Mouse (Mus musculus) liver, postnatal 0 days (tissue): Measurements from ENCODE around the gene Cers5. TPM values are rescaled to one million over a fixed set of nuclear protein-coding genes. Genes with fewer than 3 reads are reported as not detected.

Experiments
- ATAC-seq: fragments of 200-750 bp; cut with Nextera tagmentation; 2 replicates; pipeline ENCODE4 v1.8.0; 2017; ENCODE audit warnings: mild to moderate bottlenecking, moderate library complexity
- DNase-seq: peaks from one replicate; pipeline ENCODE4 v3.0.0-alpha.2; 2016
- H3K27ac ChIP-seq: fragments of 300-500 bp; sonication (generic); 2 replicates; pipeline ENCODE4 v1.5.1; 2014; ENCODE audit warnings: antibody characterized with exemption, moderate library complexity, mild to moderate bottlenecking, low read depth
- H3K27me3 ChIP-seq: fragments of 300-500 bp; sonication (generic); 2 replicates; pipeline ENCODE4 v1.6.1; 2014; ENCODE audit warnings: low read length, control low read depth, mixed read lengths; ENCODE audit not compliant: insufficient read depth
- H3K36me3 ChIP-seq: fragments of 300-500 bp; sonication (generic); replicated peaks from 2 replicates; pipeline ENCODE4 v1.6.1; 2014; ENCODE audit warnings: mild to moderate bottlenecking, control low read depth, low read length, moderate library complexity, mixed read lengths; ENCODE audit not compliant: insufficient read depth
- H3K4me1 ChIP-seq: fragments of 300-500 bp; sonication (generic); 2 replicates; pipeline ENCODE4 v1.6.1; 2014; ENCODE audit warnings: antibody characterized with exemption, mild to moderate bottlenecking, control low read depth; ENCODE audit not compliant: insufficient read depth
- H3K4me2 ChIP-seq: fragments of 300-500 bp; sonication (generic); 2 replicates; pipeline ENCODE4 v1.6.1; 2014; ENCODE audit warnings: low read depth, mild to moderate bottlenecking, low read length, moderate library complexity, mixed read lengths
- H3K4me3 ChIP-seq: fragments of 300-500 bp; sonication (generic); 2 replicates; pipeline ENCODE4 v1.5.1; 2014; ENCODE audit warnings: low read depth, low read length
- H3K9ac ChIP-seq: fragments of 300-500 bp; sonication (generic); replicated peaks from 2 replicates; pipeline ENCODE4 v1.6.1; 2014; ENCODE audit warnings: mild to moderate bottlenecking, moderate library complexity
- H3K9me3 ChIP-seq: fragments of 300-500 bp; sonication (generic); 2 replicates; pipeline ENCODE4 v1.6.1; 2016; ENCODE audit warnings: mild to moderate bottlenecking, control low read depth, low read length, mixed read lengths
- CTCF ChIP-seq: sonication (generic); IDR thresholded peaks from 2 replicates; pipeline ENCODE4 v1.5.1; 2016; ENCODE audit warnings: antibody characterized with exemption, low read depth
- EP300 ChIP-seq: IDR thresholded peaks from 2 replicates; pipeline ENCODE4 v1.6.1; 2016; ENCODE audit warnings: antibody characterized with exemption, low read depth, mild to moderate bottlenecking
- WGBS: fragments of 180-500 bp; shearing (Covaris S2); extraction: QIAGEN DNeasy Blood & Tissue Kit; methylation state at CpG from one replicate; pipeline ENCODE4 v1.1.7; 2014; ENCODE audit not compliant: insufficient replicate concordance; 5-methylcytosine and 5-hydroxymethylcytosine counted together
- polyA plus RNA-seq: library from polyadenylated mRNA; unstranded; fragments of >200 nt; fragmentation: Nextera tagmentation; extraction: Ambion mirVana; gene quantifications from 2 replicates; pipeline ENCODE4 v1.2.1, GENCODE M21; 2015

Cers5 gene
- polyA plus RNA-seq, 1 experiment from 2014 or later: 7.0 TPM

- Histone ChIP-seq H3K9ac (no peak overlapping the region), H3K27me3 (no peaks in the 10 kb centered on the region), H3K4me2 (no peak overlapping the region), H3K9me3 (no peaks in the 10 kb centered on the region), H3K4me3 (no peak overlapping the region), H3K27ac (no peak overlapping the region), H3K4me1 (no peaks in the 10 kb centered on the region), H3K36me3 (no peaks in the 10 kb centered on the region)
- no peak for TF ChIP-seq EP300
- TF ChIP-seq CTCF: no peak
- 74% methylated on average over 3 of the region's 3 CpGs for WGBS
- DNase-seq (no peak), ATAC-seq (no peak)
Observed at GRCm38 (mm10) chr15:99754204-99754603, 18.5 kb downstream of the Cers5 start.

DNA sequence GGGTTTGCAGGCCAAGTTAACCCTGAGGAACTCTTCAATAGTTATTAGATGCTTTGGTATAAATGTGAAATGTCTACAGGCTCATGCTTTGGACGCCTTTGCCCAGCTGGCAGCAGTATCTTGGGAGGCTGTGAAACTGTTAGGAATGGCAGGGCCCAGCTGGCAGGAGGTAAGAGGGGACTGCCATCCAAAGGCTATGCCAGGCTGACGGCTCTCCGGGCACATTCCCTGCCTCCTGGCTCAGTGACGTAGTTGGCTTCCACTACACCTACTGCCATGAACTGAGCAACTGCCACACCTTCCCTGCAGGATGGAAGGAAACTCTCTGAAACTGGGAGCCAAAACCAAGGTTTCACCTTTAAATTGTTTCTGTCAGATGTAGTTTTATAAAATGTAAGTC is 32.5 kb downstream of the Cers5 start:
- Histone ChIP-seq H3K4me3 (no peak overlapping the region), H3K9ac (no peak overlapping the region), H3K27ac (no peak overlapping the region), H3K4me2 (no peak overlapping the region), H3K4me1 (no peaks in the 10 kb centered on the region), H3K27me3 (no peaks in the 10 kb centered on the region), H3K9me3 (no peaks in the 10 kb centered on the region), H3K36me3 (peaks cover 11% of the 10 kb centered on the region; the same call in 1 of the 2 replicates)
- ATAC-seq (no peak), DNase-seq (no peak)
- TF ChIP-seq EP300 (no peak), CTCF (no peak)
- 80% methylated on average over 4 of the region's 4 CpGs for WGBS

DNA sequence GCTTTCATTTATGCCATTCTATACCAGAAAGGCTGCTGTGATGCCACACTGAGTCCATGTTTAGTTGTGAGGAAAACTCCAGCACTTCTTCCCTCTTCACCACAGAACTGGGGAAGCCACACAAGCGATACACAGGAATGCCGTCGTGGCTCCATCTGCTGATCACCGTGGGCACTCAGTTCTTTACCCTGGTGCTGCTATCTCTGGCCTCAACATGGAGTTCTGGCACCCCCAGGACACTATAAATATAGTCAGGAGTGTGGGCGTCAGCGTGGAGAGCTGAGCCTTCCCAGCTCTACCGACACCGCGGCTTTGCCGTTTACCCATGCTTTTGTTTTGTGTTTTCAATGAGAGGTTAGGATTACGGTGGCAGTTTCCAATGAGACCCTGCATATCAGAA is 36.0 kb downstream of the Cers5 start:
- no peak for TF ChIP-seq CTCF
- TF ChIP-seq EP300: no peak
- Histone ChIP-seq H3K9me3 (no peaks in the 10 kb centered on the region), H3K4me3 (no peak overlapping the region), H3K27ac (no peak overlapping the region), H3K9ac (no peak overlapping the region), H3K4me2 (no peak overlapping the region), H3K27me3 (no peaks in the 10 kb centered on the region), H3K36me3 (peaks cover 11% of the 10 kb centered on the region; the same call in 1 of the 2 replicates), H3K4me1 (no peaks in the 10 kb centered on the region)
- WGBS: 88% methylated on average over 11 of the region's 11 CpGs
- DNase-seq (no peak), ATAC-seq (no peak)

DNA sequence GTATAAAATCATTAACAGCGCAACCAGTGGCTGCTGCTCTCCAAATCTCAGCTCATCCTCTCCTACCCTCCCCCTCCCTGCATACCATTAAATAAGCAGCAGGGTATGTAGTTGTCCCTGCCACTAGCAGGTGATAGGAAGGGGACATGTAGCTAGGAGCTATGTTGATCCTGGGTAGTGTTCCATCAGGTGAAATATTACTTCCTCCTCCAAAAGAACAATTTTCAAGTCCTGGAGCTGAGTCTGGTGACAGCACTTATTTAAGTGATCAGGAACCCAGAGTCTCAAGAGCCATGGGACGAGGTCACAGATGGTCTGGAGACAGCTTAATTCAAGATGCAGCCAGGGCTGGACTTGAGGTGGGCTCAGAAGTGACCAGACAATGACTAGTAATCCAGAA is 37.1 kb downstream of the Cers5 start:
- H3K4me1 ChIP-seq: no peaks in the 10 kb centered on the region
- DNase-seq: no peak
- ATAC-seq: no peak

DNA sequence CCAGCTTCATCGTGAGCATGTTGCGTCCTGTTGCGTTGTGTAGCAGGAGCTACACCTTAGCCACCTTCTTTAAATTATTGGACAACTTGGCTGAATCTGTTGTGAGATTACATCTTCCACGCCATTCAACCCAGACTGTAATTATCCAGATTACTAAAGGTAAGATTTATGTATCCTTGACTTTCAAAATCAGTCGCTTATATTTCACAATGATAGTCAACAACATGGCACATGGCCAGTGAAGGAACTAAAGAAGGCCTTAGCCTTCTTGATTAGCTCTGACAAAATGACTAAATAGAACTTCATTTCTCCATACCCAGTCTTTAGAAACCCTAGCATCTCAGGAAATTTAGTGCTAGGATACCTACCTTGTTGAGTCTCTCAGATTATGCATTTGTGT is 39.5 kb downstream of the Cers5 start:
- H3K27me3 ChIP-seq: no peaks in the 10 kb centered on the region
- H3K9me3 ChIP-seq: 0 out of 2 replicates have a peak, but pooled peaks cover 3% of the 10 kb centered on the region
- peaks cover 19% of the 10 kb centered on the region for H3K36me3 ChIP-seq
- WGBS: 90% methylated on average over 5 of the region's 5 CpGs
- H3K9ac ChIP-seq: no peak overlapping the region
- no peak for DNase-seq
- TF ChIP-seq CTCF: no peak
- no peak for TF ChIP-seq EP300
- no peaks in the 10 kb centered on the region for H3K4me1 ChIP-seq
- H3K4me2 ChIP-seq: no peak overlapping the region
- no peak for ATAC-seq
- H3K27ac ChIP-seq: no peak overlapping the region
- H3K4me3 ChIP-seq: no peak overlapping the region

More for the DNA sequence above, 37.1 kb downstream of the Cers5 start:
- no peaks in the 10 kb centered on the region for H3K9me3 ChIP-seq
- H3K9ac ChIP-seq: no peak overlapping the region
- H3K4me2 ChIP-seq: no peak overlapping the region
- H3K36me3 ChIP-seq: peaks cover 11% of the 10 kb centered on the region; the same call in 1 of the 2 replicates
- no peak overlapping the region for H3K4me3 ChIP-seq
- no peak for TF ChIP-seq CTCF
- TF ChIP-seq EP300: no peak
- no peaks in the 10 kb centered on the region for H3K27me3 ChIP-seq
- H3K27ac ChIP-seq: no peak overlapping the region
- 89% methylated on average over 2 of the region's 2 CpGs for WGBS

- H3K4me1 ChIP-seq: no peaks in the 10 kb centered on the region
- H3K27me3 ChIP-seq: no peaks in the 10 kb centered on the region
- 91% methylated on average over 3 of the region's 3 CpGs for WGBS
- H3K4me2 ChIP-seq: no peak overlapping the region
- H3K9ac ChIP-seq: no peak overlapping the region
- H3K36me3 ChIP-seq: peaks cover 21% of the 10 kb centered on the region
- no peak overlapping the region for H3K27ac ChIP-seq
- H3K9me3 ChIP-seq: 0 out of 2 replicates have a peak, but pooled peaks cover 3% of the 10 kb centered on the region
- no peak for ATAC-seq
- TF ChIP-seq CTCF: no peak
- no peak for TF ChIP-seq EP300
- no peak for DNase-seq
- no peak overlapping the region for H3K4me3 ChIP-seq
Observed at GRCm38 (mm10) chr15:99731678-99732077, 41.0 kb downstream of the Cers5 start.

DNA sequence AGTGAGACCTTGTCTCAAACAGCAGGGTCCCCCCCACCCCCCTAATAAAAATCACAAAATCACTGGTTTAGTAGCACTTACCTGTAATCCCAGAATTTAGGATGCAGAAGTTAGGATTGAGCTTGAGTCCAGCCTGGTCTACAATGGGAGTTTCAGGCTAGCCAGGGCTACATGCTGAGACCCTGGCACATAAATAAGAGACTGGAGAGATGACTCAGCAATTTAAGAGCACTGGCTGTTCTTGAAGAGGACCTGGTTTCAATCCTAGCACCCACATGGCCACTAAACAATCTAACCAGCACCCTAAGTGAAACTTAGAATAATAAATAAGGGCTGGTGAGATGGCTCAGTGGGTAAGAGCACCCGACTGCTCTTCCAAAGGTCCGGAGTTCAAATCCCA is 41.5 kb downstream of the Cers5 start:
- H3K9me3 ChIP-seq: 0 out of 2 replicates have a peak, but pooled peaks cover 3% of the 10 kb centered on the region
- WGBS: 91% methylated on average over 2 of the region's 2 CpGs
- H3K4me3 ChIP-seq: no peak overlapping the region
- peaks cover 16% of the 10 kb centered on the region for H3K36me3 ChIP-seq
- DNase-seq (no peak), ATAC-seq (no peak)
- H3K9ac ChIP-seq: no peak overlapping the region
- no peak overlapping the region for H3K27ac ChIP-seq
- no peak overlapping the region for H3K4me2 ChIP-seq
- TF ChIP-seq CTCF: no peak
- TF ChIP-seq EP300: no peak
- no peaks in the 10 kb centered on the region for H3K27me3 ChIP-seq
- no peaks in the 10 kb centered on the region for H3K4me1 ChIP-seq
